Mouse (Mus musculus) ES-CJ7 (cell line): ENCODE data around the gene Gm49333.

Experiments used
- DNase-seq: peaks from one replicate; pipeline ENCODE4 v3.0.0; 2011; ENCODE audit warnings: low read depth, low spot score

The Gm49333 gene

DNA sequence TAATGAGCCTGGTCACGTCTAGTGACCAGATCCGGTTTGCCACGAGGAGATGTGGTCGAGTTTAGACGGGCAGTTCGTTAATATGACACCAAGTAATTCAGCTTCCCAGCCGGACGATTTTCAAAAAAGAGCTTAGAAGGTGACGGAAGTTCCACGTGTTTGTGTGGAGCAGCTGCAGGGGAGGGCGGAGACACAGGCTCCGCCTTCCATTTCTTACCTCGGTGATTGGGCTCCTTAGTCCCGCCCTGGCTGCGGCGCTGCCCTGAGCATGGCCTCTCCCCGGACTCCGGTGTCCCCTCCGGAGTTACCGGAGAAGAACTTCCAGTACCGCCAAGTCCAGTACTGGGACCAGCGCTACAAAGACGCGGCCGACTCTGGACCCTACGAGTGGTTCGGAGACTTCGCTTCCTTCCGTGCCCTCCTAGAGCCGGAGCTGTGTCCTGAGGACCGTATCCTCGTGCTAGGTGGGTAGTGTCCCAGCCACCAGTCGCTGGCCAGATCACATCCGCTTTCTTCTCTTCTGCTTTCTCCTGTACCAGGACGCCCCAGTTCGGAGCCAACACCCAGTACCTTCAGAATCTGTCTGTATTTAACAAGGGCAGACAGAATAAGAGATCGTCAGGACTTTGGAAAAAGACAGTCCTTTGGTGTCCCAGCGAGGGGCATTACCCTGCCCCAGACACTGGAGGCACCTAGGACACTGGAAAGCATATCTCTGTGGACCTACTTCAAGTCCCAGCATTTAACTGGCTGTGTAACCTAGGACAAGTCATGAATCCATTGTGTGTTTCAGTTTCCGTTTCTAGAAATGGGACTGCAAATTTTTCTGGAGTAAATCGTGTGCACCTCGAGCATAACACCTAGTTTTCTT lies at the start of gene Gm49333, which contains the start of the genes Eef1akmt4 and Alg3:
TSS of gene Gm49333 (plus strand) at position 254 of the 871 bp plus-strand sequence.
TSS of gene Eef1akmt4 (plus strand) at position 237 of the 871 bp plus-strand sequence.
TSS of gene Alg3 (minus strand) at position 379 of the 871 bp plus-strand sequence.
- DNase-seq, result peak; percentile 95

DNA sequence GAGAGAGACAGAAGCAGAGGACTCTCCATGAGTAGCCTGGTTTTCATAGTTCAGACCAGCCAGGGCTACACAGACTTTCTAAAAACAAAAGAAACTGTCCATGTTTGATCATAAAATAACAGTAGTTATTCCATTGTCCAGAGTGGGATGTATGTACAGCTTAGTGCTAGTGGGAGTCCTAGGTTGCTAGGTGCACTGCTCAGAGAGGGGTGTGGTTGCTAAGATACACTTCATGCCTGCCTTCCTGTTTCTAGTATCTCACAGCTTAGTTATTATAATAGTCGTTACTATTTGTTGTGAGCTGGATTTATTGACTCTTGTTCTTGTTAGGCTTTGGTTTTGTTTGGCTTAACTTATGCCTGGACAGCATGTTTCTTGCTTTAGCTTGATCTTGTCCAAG lies 46.3 kb upstream of the Gm49333 start:
- DNase-seq, result no peak

DNA sequence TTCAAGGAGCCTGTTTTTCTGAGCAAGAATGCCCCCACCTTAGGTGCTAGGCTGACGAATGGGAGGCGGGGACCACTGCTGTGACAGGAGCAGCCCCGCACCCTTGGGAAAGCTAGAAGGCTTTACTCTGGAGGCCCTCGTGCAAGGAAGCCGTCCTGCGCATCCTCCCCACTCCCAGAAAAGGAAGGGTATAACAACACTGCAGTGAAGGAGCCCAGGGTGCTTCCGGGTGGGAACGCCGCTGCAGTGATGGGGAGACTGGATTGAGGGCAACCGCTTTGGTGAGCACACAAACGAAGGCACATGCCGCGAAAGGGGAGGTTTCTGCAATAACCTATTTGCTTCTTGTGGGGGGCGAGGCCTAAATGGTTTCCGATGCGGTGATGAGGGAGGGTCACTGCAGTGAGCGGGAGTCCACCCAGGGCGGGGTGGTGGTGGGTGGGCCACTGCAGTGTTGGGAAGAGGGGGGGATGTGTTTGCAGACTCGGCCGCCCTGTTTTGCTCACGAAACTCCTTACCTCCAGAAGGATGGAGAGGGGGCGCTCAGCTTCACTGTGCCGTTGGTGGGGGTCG lies 22.0 kb upstream of the Gm49333 start, which contains the start of gene Vwa5b2:
TSS of gene Vwa5b2 (plus strand) at position 106 of the 573 bp plus-strand sequence.
- DNase-seq, result no peak

DNA sequence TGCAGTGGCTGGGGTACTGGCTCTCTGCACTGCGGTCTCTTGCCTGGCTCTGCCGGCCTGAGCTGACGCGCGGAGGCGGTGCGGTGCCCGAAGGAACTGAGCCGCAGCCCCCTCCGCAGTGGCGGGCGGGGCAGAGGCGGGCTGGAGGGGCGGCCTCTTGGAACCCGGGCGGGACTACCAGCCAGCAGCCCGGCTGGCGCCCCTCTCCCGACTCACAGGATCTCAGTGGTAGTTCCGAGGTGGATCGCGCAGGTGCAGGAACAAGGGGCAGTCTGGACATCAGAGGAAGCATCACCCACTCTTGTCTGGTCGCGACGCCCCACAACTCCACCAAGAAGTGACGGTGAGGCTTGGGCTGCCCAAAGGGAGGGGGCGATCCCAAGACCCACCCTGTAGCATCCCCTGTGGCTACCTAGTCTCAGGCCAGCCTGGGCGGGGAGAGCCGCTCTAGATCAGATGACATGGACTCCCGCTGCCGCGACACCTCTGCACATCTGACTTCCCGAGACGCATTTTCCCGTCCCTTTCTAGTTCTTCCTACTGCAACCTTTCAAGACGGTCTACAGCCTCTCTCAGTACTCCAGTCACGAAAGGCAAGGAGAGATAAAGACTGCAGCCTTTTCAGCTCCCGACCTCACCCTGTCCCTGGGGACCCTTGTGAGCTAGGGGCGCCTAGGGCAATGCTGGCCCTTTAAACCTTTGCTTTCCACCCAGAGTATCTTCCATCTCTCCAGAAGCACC lies 21.3 kb upstream of the Gm49333 start:
- peak; percentile 41 for DNase-seq

DNA sequence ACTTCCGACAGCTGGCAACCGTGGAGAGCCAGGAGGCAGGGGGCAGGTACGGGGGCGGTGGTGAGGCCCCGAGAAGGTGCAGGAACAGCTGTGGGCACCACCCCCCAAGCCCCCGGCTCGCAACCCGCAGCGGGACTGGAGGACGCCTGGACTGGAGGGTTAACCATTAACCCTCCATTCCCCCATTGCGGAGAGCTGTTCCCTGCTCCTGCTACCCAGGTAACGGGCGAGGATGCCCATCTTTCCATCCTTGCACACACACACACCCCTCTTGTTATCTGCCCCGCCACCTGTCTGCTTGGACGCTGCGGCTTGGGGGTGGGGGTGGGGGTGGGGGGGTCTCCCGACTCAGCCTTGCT lies 20.8 kb upstream of the Gm49333 start:
- DNase-seq, result no peak

DNA sequence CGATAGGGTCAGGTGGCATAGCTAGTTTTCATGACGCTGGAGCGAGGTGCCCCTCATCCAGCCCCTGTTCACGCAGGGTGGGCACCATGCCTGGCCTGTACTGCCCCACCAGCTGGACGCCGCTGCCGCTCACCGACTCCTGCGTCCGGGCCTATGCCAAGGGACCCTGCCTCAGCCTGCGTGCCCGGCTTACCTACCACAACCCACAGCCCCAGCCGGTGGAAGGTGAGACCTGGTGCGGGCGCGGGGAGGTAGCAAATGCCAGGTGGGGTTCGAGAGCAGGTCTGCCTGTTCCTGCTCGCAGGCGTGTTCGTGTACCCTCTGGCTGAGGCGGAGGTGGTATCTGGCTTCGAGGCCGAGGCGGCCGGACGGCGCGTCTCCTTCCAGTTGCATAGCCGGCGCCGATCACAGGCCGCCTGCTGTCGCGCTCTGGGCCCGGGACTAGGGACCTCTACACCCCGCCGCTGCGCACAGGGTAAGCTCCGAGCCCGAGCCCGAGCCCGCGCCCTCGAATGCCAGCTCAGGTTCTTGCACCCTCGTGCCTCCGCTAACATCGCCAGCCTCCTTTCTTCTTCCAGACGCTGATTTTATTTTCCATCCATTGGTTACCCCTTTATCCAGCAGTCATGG lies 20.2 kb upstream of the Gm49333 start:
- no peak for DNase-seq

DNA sequence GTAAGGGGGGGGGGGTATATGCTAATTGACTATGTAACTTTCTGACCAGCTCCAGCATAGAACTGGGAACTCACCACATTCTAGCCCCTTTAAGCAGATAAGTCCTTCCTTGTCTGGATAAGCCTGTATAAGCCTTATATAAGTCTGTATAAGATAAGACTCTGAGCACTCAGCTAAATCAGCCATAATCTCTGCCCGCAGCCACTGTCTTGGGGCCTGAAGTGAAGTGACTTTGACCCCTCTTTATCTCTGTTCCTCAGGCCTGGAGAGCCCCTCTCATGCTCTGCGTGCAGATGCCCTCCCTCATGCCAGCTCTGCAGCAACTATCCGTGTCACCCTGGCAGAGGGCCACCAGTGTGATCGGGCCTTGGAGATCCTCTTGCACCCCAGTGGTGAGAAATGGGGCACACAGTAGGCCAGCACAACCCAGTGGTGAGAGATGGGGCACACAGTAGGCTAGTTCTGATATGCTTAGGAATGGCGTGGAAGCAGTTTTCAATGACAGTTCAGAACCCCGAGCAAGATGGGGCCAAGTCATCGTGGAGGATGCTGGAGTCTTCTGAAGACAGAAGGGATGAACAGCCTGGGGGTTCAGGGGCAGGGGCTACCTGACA lies 16.2 kb upstream of the Gm49333 start:
- DNase-seq, result no peak

DNA sequence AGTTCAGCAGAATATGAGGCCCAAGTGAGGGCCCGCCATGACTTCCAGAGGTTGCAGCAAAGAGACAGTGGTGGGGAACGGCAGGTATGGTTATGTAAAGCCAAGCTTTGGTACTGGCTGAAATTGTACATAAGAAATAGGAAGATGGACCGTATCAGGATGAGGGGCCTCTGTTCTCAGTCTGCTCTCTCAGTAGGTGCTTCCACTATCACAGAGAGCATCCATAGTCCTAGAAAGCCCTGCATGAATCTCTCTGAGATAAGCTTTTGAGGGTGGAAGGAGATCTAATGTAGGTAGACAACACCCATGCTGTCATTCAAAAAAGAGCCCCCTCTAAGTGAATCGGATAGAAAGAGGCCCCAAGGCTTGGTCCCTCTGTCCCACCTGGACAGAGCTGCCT lies 15.7 kb upstream of the Gm49333 start:
- no peak for DNase-seq

DNA sequence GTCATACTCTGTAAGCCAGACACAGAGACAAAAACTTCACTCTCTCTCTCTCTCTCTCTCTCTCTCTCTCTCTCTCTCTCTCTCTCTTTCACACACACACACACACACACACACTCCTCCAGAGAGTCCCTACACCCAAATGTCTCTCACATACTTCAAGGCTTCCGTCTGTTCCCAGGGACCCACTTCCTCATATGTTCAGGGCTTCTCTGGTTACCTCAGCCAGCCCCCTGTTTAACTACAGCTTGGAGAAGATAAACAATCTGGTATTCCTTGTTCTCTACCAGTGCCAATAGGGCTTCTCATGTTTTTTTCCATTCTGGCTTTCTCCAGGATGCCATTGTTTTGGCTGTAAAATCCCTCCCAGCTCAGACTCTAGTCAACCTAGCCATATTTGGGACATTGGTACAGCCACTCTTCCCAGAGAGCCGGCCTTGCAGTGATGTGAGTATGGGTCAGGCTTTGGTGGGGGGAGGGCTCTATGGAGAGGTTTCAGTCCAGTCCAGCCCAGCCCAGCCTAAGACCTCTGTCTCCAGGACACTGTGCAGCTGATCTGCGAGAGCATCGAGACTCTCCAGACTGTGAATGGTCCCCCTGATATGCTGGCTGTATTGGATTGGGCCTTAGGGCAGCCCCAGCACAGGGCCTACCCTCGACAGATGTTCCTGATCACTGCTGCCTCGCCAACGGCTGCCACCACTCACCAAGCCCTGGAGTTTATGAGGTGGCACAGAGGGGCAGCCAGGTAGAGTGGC lies 14.5 kb upstream of the Gm49333 start:
- DNase-seq, result no peak

DNA sequence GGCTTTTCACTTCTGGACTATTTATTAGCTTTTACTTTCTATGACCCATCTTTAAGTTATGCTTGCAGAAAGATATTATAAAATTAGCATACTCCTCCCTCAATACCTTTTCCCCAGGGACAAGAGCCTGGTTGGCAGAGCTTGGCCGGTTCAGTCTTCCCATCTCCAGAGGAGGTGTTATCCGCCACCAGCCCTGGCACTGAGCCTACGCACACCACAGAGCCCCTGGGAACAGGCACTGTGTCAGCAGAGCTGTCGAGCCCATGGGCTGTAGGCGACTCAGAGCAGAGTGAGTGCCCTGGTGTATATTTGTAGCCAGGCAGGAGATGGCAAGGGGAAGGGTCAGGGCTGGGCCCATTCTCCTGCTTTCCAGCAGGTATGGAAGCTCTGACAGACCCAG lies 10.9 kb upstream of the Gm49333 start:
- DNase-seq, result no peak

DNA sequence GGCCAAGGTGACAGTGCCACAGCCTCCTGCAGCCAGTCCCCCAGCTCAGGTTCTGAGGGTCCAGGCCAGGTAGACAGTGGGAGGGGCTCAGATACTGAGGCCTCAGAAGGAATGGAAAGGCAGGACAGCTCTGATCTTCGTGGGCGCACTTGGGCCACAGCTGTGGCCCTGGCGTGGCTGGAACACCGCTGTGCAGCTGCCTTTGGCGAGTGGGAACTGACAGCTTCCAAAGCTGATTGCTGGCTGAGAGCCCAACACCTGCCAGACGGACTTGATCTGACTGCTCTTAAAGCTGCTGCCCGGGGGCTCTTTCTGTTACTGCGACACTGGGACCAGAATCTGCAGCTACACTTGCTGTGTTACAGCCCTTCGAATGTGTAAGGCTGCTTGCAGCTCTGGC lies 6.7 kb upstream of the Gm49333 start:
- no peak for DNase-seq

DNA sequence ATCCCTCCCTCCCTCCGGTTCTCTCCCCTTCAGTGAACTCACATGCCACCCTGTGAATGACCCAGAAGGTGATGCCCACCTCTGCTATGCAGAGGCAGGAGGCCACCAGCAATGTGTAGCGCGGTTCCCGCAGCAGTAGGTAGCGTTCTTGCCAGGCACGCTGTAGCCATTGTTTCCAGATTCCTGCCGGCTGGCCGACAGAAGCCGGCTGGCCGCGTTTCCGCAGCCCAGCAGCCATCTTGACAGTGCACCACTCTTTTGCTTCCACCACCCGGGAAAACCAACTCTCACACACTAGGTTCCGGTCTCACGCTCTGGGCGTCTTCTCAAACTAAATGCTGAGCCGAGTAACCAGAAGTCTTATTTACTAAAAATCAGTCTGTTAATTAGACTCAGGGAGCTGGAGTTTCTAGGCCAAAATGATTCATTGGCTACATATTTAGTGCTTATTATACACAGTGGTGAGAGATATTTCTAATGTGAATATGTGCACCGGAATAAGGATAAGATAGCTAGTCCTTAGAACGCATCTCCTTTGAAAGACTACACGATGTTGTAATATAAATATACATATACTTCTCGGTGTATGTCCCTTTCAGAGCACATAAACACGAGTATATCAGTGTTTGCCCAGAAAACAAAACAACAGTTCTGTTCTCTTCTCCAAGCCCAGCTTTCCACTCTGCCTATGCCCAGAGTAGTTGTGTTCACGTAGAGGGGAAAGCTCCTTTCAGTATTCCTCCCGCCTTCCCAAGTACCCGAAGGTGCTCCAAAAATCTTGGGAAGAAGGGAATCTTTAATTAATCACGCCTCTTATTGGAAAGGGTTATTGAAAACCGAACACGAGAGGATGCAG lies 681 bp upstream of the Gm49333 start:
- DNase-seq, result peak; percentile 91

DNA sequence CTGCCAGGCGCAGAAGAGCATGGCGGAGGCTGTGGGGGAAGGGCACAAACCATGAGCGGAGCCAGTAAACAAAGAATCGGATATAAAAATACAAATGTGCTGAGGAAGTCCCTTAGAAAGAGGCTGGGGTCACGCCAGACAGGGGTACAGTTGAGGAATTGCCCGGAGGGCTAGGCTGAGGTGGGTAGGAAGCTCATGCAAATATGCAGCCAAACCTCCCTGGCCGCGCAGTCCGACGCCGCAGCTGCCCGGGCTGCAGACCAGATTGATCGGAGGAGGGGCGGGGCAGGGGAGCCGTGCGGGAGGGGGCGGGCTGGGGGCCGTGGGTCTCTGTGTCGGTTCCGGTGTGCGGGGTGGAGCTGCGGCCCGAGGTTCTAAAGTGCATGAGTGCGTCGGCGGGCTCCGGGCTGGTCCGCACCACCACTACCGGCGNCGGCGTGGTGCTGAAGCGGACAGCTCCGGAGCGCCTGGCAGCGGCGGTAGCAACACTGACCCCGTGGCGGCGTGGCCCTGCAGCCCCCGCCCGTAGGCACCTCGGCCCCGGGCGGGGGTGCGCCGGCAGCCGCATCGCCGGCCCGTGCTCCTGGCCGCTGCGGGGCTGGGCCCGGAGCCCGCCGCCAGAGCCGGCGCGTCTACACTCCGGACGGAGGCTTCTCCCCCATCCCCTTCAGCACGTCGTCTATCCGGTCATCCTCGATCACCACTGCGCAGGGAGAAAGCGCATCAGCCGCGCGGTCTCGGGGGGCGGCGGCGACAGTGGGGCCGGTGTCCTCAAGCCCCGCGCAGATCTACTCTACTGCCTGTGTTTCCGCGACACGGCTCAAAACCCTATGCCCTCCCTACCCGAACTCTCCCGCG lies 8.4 kb downstream of the Gm49333 start:
- no peak for DNase-seq

DNA sequence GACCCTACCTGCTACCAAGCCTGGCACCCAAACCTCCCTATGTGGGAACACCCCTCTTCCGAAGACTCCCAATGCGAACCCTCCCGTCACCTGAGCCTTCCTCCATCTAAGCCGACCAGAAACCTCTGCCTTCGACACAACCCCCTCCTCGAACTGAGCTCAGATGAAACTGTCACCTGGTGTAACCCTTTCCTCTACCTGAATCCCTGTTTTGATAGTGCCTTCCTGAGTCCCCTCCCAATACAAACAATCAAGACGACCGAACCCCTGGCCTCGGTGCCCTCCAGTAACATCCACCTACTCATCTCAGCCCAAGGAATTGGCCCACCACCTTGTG lies 9.0 kb downstream of the Gm49333 start:
- DNase-seq, result no peak

DNA sequence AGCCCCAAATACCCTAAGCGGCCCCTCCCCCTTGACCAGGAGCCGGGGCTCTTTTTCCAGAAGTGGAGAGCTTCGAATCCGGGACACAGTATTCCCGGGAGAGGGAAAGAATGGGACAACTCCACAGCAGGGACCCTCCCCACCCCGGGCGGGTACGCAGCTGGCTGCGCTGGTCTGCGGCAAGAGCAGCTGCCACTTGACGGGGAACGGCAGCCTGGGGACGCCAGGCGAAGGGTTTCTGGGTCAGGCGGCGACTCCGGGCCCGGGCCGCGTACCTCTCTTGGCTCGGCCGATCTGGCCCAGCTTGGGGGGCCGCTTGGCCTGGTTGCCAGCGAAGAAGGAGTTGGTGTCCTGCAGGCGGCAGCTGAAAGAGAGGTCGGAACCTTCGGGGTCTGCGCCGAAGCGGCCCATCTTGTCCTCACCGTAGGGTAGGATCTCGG lies 9.4 kb downstream of the Gm49333 start:
- DNase-seq, result no peak

DNA sequence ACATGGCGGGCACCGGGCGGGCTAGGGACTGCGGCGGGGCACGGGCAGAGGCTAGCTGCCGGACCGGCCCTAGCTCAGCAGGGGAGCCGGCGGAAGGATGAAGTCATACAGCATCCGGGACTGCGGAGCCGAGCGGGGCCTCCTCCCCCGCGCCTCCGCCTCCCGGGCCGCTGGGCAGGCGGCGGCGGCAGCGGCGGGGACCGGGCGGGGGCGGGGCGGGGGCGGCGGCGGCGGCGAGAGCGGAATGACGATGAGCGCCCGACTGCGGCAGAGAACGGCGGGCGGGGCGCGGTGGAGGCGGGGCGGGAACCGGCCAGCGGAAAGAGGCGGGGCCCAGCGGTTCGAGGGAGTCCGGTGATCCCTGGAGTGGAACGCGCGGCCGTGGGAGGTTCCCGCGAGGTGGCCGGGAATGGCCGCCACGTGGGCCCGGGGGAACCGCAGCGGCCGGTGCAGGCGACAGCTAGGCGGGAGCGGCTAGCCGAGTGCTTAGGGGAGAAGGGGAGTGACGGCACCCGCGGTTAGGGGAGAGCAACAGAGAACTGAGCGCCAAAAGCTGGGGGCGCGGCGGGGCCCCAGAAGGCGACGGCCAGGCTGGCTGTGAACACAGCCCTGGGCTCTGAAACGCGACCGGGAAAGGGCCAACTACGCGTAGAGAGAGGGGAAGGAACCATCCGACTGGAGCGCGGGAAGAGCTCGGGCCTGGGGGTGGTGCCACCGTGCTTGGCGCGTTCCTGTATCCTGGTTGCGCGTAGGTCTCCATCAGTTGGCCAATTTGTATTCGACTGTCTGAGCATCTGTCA lies 10.0 kb downstream of the Gm49333 start, which contains the start of gene Camk2n2:
TSS of gene Camk2n2 (minus strand) at position 97 of the 800 bp plus-strand sequence.
- DNase-seq, result peak; percentile 32

DNA sequence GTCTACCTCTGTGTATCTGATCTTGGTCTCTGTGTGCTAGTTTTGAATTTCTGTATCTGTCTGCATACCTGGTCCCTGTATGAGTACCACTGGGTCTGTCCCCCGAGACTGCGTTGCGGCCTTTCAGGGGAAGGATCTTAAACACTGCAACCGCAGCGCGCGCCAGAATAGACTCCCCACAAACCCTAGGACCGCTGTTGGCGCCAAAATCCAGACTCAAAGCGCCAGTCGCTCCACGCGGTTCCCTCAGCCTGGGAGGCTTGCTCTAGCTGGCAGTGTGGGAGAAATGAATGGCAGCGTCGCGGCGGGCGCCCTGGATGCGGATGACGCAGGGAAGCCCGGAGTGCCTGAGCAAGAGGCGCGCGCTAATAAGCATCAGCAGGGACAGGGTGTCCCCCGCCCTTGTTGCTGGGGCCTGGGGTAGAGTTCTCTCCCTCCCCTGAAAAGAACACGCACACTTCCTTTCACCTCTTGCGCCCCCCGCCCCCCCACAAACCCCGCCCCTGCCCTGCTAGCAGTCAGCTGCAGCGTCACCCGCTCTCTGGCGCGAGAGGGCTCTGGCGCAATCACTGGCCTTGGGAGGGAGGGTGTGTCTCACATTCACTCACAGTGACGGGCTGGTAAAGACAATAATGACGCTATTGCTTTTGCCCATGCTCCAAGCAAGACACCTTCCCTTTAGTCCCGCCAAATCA lies 10.7 kb downstream of the Gm49333 start:
- peak; percentile 91 for DNase-seq
